Mouse (Mus musculus) frontal cortex, postnatal 10 days (tissue): Measurements from ENCODE around the gene Olfr322.
A peak's percentile ranks its signal among the peaks of the same experiment; 100 is the strongest.
"Not testable (repeated sequence)": the region's sequence is repeated elsewhere in the genome, so short reads cannot be mapped to it uniquely, and the experiment has no call there.

Experiments
- DNase-seq, 2 experiments: peaks; one replicate each; pipeline ENCODE4 v3.0.0; 2022; ENCODE audit warnings: low spot score in 2 of 2, mixed read lengths in 1 of 2

The Olfr322 gene

DNA sequence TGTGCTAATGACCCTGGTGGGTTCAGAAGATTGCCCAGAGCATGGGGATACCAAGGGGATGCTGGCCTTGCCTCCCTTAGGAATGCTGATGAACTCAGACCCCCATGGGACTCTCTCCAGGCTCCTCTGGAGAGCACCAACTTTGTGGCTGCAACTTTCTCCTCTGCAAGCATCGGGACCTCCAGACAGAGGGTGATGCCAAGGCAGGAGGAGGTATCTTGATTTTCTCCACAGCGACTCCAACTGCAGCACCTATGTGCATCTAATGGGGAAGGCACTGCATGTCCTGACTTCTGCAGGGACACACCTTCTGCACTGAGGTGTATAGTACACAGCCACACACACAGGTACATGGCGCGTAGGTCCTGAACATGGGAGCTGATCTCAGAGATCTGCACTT, at the start of gene Olfr322:
Olfr322 (plus strand) TSS at position 187 of the 400 bp plus-strand sequence.
- DNase-seq, result no peak

DNA sequence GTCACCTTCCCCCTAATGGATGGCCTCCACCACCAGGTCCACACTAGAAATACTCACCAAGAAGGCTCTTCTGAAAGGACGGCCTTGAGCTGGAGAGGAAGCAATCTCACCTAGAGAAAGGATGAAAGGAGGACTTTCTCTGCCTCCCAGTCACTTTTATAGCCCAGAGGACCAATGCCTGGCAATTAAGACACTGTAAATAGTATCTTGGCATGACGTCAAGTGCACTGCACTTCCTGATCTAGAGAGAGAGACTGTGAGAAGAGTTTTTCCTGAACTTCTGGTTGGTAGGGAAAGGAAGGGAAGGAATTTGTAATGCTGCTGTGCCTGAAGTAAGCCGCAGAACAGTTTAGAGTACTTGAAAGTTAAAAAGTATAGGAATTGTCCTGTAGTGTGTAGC, 45.2 kb upstream of the Olfr322 start:
- no peak for DNase-seq

GRCm38 (mm10) chr11:58614526-58614925, 44.1 kb upstream of the Olfr322 start:
- DNase-seq, result no peak

- DNase-seq, result no peak
Measured at GRCm38 (mm10) chr11:58615975-58616374, 42.6 kb upstream of the Olfr322 start, which contains the start of gene 2210407C18Rik. Gene 2210407C18Rik, minus strand, starts transcription at chr11:58616075.

DNA sequence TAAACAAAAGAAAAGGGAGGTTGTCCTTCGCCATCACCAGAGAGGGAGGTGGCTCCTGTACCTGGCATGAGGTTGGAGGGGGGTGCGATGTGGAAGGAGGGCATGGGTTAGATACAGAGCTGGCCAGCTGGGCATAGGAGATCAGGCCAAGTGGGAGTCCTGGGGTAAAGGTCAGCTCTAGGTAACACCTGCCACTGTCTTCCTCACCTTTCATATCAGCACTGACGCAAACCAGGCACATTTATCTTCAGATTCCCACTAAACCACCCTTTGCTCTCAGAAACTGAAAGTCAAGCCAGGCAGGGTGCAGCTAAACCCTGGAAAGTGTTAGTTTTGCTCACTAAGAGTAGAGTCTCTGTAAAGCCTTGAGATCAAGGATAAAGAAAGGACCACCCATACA, 40.2 kb upstream of the Olfr322 start:
- no peak for DNase-seq

GRCm38 (mm10) chr11:58618793-58619192, 39.8 kb upstream of the Olfr322 start:
- DNase-seq, result no peak

DNA sequence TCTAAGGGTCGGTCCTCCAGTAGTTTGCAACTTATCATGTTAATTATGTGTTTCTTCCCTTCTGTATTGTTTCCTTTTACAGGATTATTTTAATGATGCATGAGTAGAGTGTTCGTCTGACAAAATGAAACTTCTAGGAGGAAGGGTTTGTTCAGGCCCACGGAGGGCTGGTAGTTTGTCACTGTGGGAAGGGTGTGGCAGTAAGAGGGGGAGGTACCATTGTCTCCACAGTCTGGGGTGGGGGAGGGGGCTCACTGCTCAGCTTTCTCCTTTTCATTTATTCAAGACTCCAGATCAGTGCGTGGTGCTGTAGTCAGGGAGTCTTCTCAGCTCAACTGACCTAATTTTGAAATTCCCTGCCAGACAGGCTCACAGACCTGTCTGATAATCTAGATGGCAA, 32.4 kb upstream of the Olfr322 start:
- no peak for DNase-seq

GRCm38 (mm10) chr11:58630401-58630800, 28.2 kb upstream of the Olfr322 start, which contains the start of gene Olfr323:
Gene Olfr323, minus strand, starts transcription at chr11:58630501.
- DNase-seq, result no peak

GRCm38 (mm10) chr11:58634878-58635277, 23.7 kb upstream of the Olfr322 start:
- no peak for DNase-seq

DNA sequence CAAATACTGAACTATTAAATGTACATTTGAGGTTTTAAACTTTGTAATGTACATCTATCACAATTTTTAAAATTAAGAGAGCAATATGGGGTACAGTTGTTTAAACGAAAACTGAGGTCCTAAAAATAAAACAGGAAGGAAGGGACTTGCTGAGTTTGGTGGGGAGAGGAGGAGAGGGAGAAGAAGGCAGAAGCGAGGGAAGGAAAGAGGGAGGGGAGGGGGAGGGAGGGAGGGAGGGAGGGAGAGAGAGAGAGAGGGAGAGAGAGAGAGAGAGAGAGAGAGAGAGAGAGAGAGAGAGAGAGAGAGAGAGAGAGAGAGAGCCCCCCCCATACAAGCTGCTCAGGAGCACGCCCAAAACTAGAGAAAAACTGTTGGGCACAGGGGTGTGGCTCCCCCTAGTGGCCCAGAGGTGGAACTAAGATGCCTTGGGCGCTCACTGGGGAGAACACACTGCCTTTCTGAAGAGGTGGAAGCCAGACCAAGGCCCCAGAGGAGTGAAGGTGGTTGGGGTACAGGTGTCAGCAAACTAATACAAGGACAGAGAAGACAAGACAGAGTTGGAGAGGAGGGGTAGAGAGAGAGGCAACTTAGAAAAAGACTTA, 22.1 kb upstream of the Olfr322 start:
- peak in 1 of 2 experiments; percentile 45 for DNase-seq

DNA sequence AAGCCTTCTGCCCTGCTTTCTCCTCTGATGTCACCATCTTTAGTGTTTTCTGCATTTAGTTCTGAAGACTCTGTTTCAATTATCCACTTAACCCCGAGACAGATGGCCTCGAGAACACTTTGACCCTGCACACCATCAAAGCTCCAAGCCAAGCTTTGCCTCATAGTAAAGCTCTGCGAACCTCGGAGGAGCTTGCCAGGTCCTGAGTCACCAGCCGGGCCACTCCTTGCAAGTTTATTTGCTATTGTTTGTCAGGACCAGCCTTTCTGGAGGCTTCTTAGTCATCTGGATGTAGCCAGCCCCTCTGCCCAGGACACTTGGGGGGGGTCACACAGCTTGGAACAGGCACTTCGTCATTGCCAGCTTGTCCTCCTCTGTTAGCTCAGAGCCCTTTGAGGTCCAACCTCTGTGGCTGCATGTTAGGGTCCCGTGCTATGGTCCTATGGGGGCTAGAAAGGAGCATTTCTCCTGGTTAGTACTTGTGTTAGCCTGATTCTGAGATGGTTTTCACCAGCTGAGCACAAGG, 20.3 kb upstream of the Olfr322 start:
- DNase-seq, result no peak

DNA sequence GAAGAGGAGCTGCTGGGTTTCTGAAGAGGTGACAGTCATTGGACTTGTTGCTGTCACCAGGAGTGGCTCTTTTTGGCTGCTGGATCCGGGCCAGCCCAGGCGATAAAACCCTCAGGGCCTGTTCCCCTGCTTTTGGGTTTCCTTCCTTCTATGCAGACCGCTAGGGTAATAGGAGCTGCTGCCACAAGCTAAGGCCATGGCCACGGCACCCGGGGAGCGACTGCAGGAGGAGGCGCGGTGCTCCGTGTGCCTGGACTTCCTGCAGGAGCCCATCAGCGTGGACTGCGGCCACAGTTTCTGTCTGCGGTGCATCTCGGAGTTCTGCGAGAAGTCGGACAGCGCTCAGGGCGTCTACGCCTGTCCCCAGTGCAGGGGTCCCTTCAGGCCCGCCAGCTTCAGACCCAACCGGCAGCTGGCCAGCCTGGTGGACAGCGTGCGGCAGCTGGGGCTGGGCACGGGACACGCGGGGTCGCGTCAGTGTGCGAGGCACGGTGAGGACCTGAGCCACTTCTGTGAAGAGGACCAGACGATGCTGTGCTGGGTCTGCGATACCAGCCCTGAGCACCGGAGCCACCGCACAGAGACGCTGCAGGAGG, 18.2 kb upstream of the Olfr322 start, which contains the start of gene Trim58:
Trim58 (plus strand) TSS at position 194 of the 596 bp plus-strand sequence.
- DNase-seq, result no peak

GRCm38 (mm10) chr11:58641057-58641456, 17.5 kb upstream of the Olfr322 start:
- DNase-seq, result no peak

DNA sequence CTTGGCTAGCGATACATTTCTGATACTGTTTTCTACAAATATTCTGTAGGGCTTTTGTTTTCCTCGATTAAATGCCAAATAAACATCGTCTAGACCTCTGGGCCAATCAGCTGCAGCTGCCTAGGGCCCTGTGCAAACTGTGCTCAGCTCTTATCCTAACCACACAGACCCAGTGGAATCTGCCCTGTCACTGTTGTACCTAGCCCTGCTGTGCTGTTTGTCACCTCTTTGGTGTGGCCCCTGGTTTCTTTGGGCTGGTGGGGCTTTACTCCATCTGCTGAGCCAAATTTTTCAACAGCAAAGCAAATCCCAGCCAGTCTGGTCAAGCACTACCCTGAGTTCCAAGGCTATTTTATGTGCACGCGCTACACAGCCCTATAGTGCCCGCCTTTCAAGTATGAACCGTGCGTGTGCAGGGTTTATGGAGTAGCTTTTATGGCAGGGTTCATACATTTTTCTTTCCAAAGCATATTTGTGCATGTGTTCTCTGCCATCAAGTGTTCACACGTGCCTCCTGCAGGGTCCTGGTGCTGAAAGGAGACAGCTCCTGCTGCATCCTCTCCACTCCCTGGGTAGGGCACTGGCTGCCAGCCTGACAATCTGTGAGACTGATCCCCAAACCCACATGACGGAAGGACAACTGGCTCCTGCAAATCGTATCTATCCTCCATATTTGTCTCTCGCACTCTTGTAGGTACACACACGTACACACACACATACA, 16.8 kb upstream of the Olfr322 start:
- no peak for DNase-seq

DNA sequence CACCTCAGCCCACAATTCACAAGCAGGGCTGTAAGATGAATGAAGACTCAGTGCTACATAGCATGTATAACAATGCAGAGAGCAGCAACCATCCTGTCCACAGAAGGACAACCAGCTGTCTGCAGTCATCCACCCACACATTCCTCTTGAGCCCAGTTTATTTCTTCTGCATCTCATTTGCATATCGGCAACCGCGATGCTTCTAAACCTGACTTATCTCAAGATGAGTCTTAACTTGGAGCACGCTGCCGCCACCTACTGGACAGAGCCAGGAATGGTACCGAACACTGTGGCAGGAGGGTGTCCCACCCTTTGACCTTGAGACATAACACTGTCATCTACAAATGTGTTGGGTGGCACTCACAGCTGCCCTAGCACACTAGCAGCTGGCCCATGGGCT, 15.2 kb upstream of the Olfr322 start:
- peak; percentile 9 to 11 for DNase-seq

DNA sequence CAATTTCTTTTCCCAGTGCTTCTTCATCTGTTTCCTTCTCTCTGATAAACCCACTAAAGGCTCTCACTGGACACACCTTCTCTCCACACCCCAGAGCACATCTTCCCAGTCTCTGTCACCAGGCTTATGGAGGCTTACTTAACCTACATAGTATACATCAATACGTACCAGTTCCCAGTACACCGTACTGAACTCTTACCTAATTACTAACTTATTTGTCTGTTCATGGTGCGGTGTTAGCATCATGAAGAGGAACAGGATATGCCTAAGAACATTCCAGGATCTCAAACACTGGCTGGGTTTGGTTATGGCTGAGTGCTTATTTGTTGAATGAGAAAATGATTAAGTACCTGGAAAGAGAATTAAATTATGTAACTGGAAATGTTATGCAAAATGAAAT, 3.4 kb upstream of the Olfr322 start:
- DNase-seq, result no peak

GRCm38 (mm10) chr11:58669252-58669651, 10.7 kb downstream of the Olfr322 start:
- DNase-seq, result no peak

DNA sequence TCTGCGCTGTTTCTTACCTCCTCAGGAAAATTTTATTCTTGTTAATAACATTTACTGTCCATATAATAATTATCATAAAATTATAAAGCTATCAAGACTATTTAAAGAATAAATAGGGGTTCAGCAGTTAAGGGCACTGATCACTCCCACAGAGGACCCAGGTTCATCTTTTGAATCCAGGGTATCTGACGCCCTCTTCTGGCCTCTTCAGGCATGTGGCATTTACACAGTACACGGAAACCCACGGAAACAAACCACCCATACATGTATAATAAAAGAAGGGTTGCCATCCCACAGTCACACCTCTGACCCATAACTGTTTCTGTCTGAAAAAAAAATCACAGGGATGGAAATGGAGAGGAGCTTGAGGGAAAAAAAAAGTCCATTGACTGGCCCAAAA, 13.2 kb downstream of the Olfr322 start:
- no peak for DNase-seq

- no peak for DNase-seq
Measured at GRCm38 (mm10) chr11:58680799-58681198, 22.2 kb downstream of the Olfr322 start, which contains the start of gene Olfr320. Gene Olfr320, plus strand, starts transcription at chr11:58681099.

GRCm38 (mm10) chr11:58698862-58699261, 40.3 kb downstream of the Olfr322 start, which contains the start of gene Olfr319:
Gene Olfr319, plus strand, starts transcription at chr11:58699162.
- DNase-seq, result no peak

DNA sequence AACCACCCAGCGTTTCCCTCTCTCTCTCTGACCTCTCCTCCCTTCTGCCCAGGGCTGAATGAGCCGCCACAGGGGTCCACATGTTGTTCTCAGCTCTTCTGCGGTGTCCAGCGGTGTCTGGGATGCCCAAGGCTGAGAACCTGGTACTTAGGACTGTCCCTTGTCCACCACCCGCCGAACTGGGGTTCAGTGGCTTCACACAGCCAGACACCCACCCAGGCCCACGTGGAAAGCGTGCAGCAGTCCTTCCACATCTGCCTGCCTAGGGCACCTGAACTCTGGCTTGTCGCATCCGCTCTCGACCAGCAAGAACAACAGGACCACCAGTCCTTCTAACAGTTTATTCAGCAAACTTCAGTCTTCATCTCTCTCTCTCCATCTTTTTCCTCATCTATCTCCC, 50.5 kb downstream of the Olfr322 start:
- DNase-seq, result no peak

- not testable (repeated sequence) for DNase-seq
Measured at GRCm38 (mm10) chr11:58717723-58718122, 59.1 kb downstream of the Olfr322 start.
